15 mouse cellular contexts compared by ENCODE assay signal in the genomic region with DNA sequence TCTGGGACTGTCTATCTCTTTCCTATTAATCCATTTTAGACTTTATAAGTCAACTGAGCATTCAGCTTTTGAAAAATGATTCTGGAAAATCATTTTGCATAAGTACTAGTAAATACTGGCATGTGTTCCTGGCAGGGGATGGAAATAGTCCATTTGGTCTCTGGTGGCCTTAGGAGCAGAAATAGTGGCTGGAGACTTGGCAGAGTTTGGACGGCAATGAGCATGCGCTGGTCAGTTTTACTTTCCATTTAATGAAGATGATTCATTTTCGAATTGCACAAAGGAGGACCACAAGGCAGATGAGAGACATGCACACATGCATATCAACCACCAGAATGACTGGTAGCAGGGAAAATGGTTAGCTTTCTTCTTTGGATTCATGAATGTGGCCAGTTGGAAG.
DNase-seq lines count a peak whose midpoint lies in the region; ATAC-seq and TF ChIP-seq lines count a peak whose summit lies in the region.
"Had no signal": no experiment of that assay in that cellular context is flagged by ENCODE, and none has a peak within 500 bp of the region (broad histone marks: within the 10 kb centered on the region; RNA-seq: fewer than 3 reads in every experiment).

No protein-coding gene starts in this region.

- no peaks in the 10 kb centered on the region for H3K4me1 ChIP-seq in heart, adult 2 months (ENCODE audit: control insufficient read depth, insufficient read depth, low read length)
- no peaks in the 10 kb centered on the region for H3K4me1 ChIP-seq in heart, embryonic 12.5 days (replicated peaks)
- no peaks in the 10 kb centered on the region for H3K4me1 ChIP-seq in brown adipose tissue, adult 24 weeks (ENCODE audit: control insufficient read depth, insufficient read depth, insufficient read length, low read length)
- H3K4me1 ChIP-seq in lung, embryonic 16.5 days (replicated peaks; ENCODE audit: control insufficient read depth, insufficient read depth, low read length) = no peaks in the 10 kb centered on the region; the same call in 1 of the 2 replicates

- H3K9me3 ChIP-seq in heart, embryonic 12.5 days (replicated peaks) = no peaks in the 10 kb centered on the region
- no peaks in the 10 kb centered on the region for H3K9me3 ChIP-seq in lung, embryonic 16.5 days (ENCODE audit: control insufficient read depth, low read length)
- H3K9me3 ChIP-seq: limb, embryonic 12.5 days; midbrain, embryonic 15.5 days had no signal

- no peak overlapping the region for H3K9ac ChIP-seq in heart, adult 2 months (ENCODE audit: low read depth, low read length)
- no peak overlapping the region for H3K9ac ChIP-seq in heart, embryonic 12.5 days
- H3K9ac ChIP-seq in lung, embryonic 16.5 days (ENCODE audit: low read length) = no peak overlapping the region
- H3K9ac ChIP-seq: limb, embryonic 12.5 days; midbrain, embryonic 15.5 days had no signal

- H3K4me3 ChIP-seq in heart, adult 2 months = no peak overlapping the region
- H3K4me3 ChIP-seq in heart, embryonic 12.5 days = no peak overlapping the region
- 0 out of 2 replicates have a peak overlapping the region, but pooled peaks have one; percentile 22 for H3K4me3 ChIP-seq in brown adipose tissue, adult 24 weeks (ENCODE audit: insufficient read depth, low read depth, low read length)
- no peak overlapping the region for H3K4me3 ChIP-seq in lung, embryonic 16.5 days (ENCODE audit: low read length)
- H3K4me3 ChIP-seq in left cerebral cortex, adult 2 months = no peak overlapping the region
- H3K4me3 ChIP-seq: erythroblast, embryonic 14.5 days; limb, embryonic 12.5 days; midbrain, embryonic 15.5 days had no signal

- H3K27ac ChIP-seq in heart, adult 2 months = no peak overlapping the region
- H3K27ac ChIP-seq in heart, embryonic 12.5 days (ENCODE audit: poor library complexity, severe bottlenecking) = no peak overlapping the region
- H3K27ac ChIP-seq in brown adipose tissue, adult 24 weeks (replicated peaks; ENCODE audit: low read depth, low read length) = no peak overlapping the region
- no peak overlapping the region for H3K27ac ChIP-seq in lung, embryonic 16.5 days (ENCODE audit: low read length)
- no peak overlapping the region for H3K27ac ChIP-seq in left cerebral cortex, adult 2 months
- H3K27ac ChIP-seq: hindbrain, postnatal 0 days; limb, embryonic 12.5 days; midbrain, embryonic 15.5 days had no signal

- intact Hi-C loops in heart, adult 2 months (cut with DNase I) = no loop called here
- intact Hi-C loops in left cerebral cortex, adult 2 months (cut with DNase I) = no loop called here

- no peaks in the 10 kb centered on the region for H3K79me2 ChIP-seq in heart, adult 2 months (replicated peaks; ENCODE audit: control insufficient read depth, insufficient read depth, low read length)

- H3K4me2 ChIP-seq in heart, embryonic 12.5 days = no peak overlapping the region
- no peak overlapping the region for H3K4me2 ChIP-seq in lung, embryonic 16.5 days (ENCODE audit: low read depth, low read length)
- H3K4me2 ChIP-seq: limb, embryonic 12.5 days; midbrain, embryonic 15.5 days had no signal

- no peak for TF ChIP-seq CTCF in heart, adult 2 months (IDR thresholded peaks at IDR 0.05)
- no peak for TF ChIP-seq CTCF in left cerebral cortex, adult 2 months (IDR thresholded peaks at IDR 0.05)

- peak; percentile 15 to 22 for DNase-seq in heart, adult 2 months
- peak; percentile 23 for DNase-seq in gastrocnemius, postnatal 10 days
- no peak for DNase-seq in thymus, postnatal 25 days
- DNase-seq in left cerebral cortex, adult 2 months (ENCODE audit: extremely low spot score in 1 of 2, low spot score in 2 of 2) = no peak
- DNase-seq in layer of hippocampus, postnatal 14 days (ENCODE audit: low spot score in 2 of 2) = no peak
- DNase-seq: cerebellum, adult 11 months; right cerebral cortex, adult 18-20 months; thymus, postnatal 4 days had no signal

- TF ChIP-seq POLR2A in heart, adult 2 months (IDR thresholded peaks at IDR 0.05; ENCODE audit: insufficient read depth, low read depth, low read length) = no peak

- WGBS in heart, adult 2 months = 63% methylated on average over 3 of the region's 3 CpGs
- 87% methylated on average over 3 of the region's 3 CpGs for WGBS in heart, embryonic 12.5 days
- WGBS in lung, embryonic 16.5 days = 69% methylated on average over 3 of the region's 3 CpGs

- TF ChIP-seq EP300 in heart, adult 2 months (IDR thresholded peaks at IDR 0.05; ENCODE audit: insufficient read depth, low read depth, low read length) = no peak

- no peaks in the 10 kb centered on the region for H3K27me3 ChIP-seq in heart, adult 2 months (ENCODE audit: control insufficient read depth, insufficient read depth, low read length)
- H3K27me3 ChIP-seq in heart, embryonic 12.5 days (replicated peaks) = no peaks in the 10 kb centered on the region
- no peaks in the 10 kb centered on the region for H3K27me3 ChIP-seq in lung, embryonic 16.5 days (ENCODE audit: control insufficient read depth, insufficient read depth, low read depth, low read length)
- H3K27me3 ChIP-seq: limb, embryonic 12.5 days; midbrain, embryonic 15.5 days had no signal

- no peaks in the 10 kb centered on the region for H3K36me3 ChIP-seq in heart, adult 2 months (ENCODE audit: control insufficient read depth, insufficient read depth, low read length)
- no peaks in the 10 kb centered on the region for H3K36me3 ChIP-seq in heart, embryonic 12.5 days
- no peaks in the 10 kb centered on the region for H3K36me3 ChIP-seq in lung, embryonic 16.5 days (ENCODE audit: control insufficient read depth, insufficient read depth, low read length)
- H3K36me3 ChIP-seq: limb, embryonic 12.5 days; midbrain, embryonic 15.5 days had no signal

- ATAC-seq in heart, embryonic 12.5 days (ENCODE audit: insufficient number of reproducible peaks, low FRiP score) = no peak
- peak; percentile 47; the same call in 1 of the 2 replicates for ATAC-seq in lung, embryonic 16.5 days (ENCODE audit: low read depth)
- ATAC-seq: hindbrain, postnatal 0 days; midbrain, embryonic 15.5 days had no signal

Comparison
In these comparisons a context has a peak if more than half of its experiments do, and no peak if none do; other contexts are left out.
1. DNase-seq: peak in heart, adult 2 months (2 of 2) and gastrocnemius, postnatal 10 days (single experiment); none in thymus, postnatal 25 days (single experiment), left cerebral cortex, adult 2 months (0 of 2) and layer of hippocampus, postnatal 14 days (0 of 2).